Mouse (Mus musculus) lung, adult 2 months (tissue): ENCODE results near the gene Acox3. TPM values are rescaled to one million over a fixed set of nuclear protein-coding genes. Genes with fewer than 3 reads are reported as not detected.
A peak's percentile ranks its signal among the peaks of the same experiment; 100 is the strongest.

ENCODE experiments used
- DNase-seq: peaks from one replicate; pipeline ENCODE4 v3.0.0; 2022
- H3K4me1 ChIP-seq: fragments of 200-500 bp; 2 replicates; pipeline ENCODE4 v1.6.1; 2011; ENCODE audit warnings: low read length; ENCODE audit not compliant: control insufficient read depth, insufficient read depth
- H3K4me3 ChIP-seq: fragments of 200-500 bp; replicated peaks from 2 replicates; pipeline ENCODE3; 2011; ENCODE audit warnings: low read depth, mild to moderate bottlenecking, control low read depth, low read length; ENCODE audit errors: extremely low read depth
- CTCF ChIP-seq: fragments of 200-500 bp; IDR thresholded peaks from 2 replicates; pipeline ENCODE4 v1.5.1; 2011; ENCODE audit warnings: mild to moderate bottlenecking, low read length, control low read depth; ENCODE audit not compliant: insufficient read depth
- POLR2A ChIP-seq: fragments of 200-500 bp; IDR thresholded peaks from 2 replicates; pipeline ENCODE4 v1.6.1; 2011; ENCODE audit warnings: low read depth, mild to moderate bottlenecking, control low read depth, low read length, borderline replicate concordance; ENCODE audit errors: extremely low read depth
- WGBS: fragments of 180-500 bp; shearing (Covaris S2); methylation state at CpG from one replicate; pipeline ENCODE4 v1.1.7; 2018; 5-methylcytosine and 5-hydroxymethylcytosine counted together
- polyA plus RNA-seq: library from polyadenylated mRNA; depleted of rRNA; stranded (reverse); fragments of >200 nt; gene quantifications from 2 replicates; pipeline ENCODE4 v1.2.3, GENCODE M21; 2012

Gene Acox3
- polyA plus RNA-seq, 1 experiment: 53.8 TPM

DNA sequence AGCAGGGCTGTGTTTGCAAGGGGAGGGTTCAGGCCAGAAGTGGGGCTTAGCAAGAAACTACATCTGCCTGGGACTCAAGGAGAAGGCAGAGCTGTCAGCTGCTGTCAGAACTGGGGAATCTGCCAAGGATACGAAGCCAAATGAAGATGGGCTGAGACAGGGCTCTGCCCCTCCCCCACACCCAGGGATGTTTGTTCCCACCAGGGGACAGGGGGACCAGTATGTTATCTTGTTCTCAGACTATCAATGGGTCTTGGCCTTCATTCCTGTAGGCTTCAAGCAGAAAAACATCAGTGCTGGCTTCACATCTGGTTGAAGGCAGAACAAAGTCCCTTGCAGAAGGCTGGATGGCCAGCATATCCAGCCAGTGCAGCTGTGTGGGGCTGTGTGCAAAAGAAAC lies 45.8 kb downstream of the Acox3 start:
- WGBS: 53% methylated on average over 1 of the region's 1 CpGs
- DNase-seq: no peak
- no peak overlapping the region for H3K4me3 ChIP-seq
- TF ChIP-seq POLR2A (no peak), CTCF (no peak)
- H3K4me1 ChIP-seq: no peaks in the 10 kb centered on the region

- H3K4me1 ChIP-seq: no peaks in the 10 kb centered on the region
- TF ChIP-seq CTCF (peak; percentile 35), POLR2A (no peak)
- no peak overlapping the region for H3K4me3 ChIP-seq
- DNase-seq: no peak
These were observed 46.5 kb downstream of the Acox3 start for GRCm38 (mm10) chr5:35629333-35629732.

DNA sequence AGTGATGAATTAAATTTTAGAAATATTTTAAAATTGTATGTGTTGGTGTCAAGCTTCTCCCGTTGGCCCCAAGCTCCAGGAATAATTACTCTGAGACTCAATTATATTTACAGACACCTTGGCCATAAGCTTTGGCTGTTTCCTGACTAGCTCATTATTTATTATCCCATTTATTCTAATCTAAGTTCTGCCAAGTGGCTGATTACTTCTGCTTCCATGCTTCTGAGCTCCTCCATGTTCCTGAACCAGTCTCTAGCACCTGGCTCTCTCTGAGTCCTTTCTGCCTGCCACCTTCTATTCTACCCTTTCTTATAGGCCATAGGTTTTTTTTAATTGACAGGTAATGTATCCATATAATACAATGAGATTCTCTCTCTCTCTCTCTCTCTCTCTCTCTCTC lies 47.9 kb downstream of the Acox3 start:
- DNase-seq: no peak
- 61% methylated on average over 1 of the region's 1 CpGs for WGBS
- Histone ChIP-seq H3K4me1 (no peaks in the 10 kb centered on the region), H3K4me3 (no peak overlapping the region)
- TF ChIP-seq POLR2A (no peak), CTCF (no peak)

DNA sequence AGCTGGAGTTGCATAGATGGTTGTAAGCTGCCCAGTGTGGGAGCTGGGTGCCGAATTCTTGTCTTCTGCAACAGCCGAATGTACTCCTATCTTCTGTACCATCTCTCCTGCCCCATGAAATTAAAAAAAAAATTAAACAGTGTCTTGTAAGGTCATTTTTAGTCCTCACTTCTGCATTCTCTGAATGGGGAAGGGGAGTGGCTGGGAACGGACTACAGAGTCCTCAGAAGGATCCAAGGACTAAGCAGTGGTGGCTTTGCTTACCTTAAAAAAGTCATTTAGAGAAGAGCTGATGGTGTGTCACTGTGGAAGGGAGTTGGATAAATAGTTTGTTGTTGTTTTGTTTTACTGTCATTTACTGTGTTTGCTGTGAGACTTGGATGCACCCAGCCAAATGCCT lies 48.4 kb downstream of the Acox3 start:
- TF ChIP-seq CTCF (no peak), POLR2A (no peak)
- H3K4me1 ChIP-seq: no peaks in the 10 kb centered on the region
- 73% methylated on average over 3 of the region's 3 CpGs for whole genome bisulfite sequencing
- no peak for DNase-seq
- no peak overlapping the region for H3K4me3 ChIP-seq

DNA sequence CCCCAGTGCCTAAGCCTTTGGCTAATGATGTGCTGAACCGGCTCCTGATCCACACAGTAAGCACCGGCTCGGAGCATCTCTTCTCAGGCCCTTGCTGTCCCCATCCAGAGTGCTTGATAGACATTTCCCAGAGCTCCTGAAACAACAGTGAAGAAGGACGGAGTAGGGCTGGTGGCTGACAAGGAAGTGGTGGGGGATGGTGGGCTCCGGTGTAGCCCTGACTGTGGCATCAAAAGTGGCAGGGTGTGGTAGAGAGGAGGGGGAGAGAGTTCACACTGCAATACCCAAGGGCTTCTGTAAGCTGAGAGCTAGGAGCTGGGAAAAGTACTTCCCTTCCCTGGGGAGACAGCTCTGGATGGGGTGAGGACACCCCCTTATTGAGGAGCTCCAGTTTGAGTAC lies 48.9 kb downstream of the Acox3 start:
- 53% methylated on average over 5 of the region's 5 CpGs for WGBS
- TF ChIP-seq CTCF (no peak), POLR2A (no peak)
- Histone ChIP-seq H3K4me1 (no peaks in the 10 kb centered on the region), H3K4me3 (no peak overlapping the region)
- DNase-seq: no peak

- no peak for TF ChIP-seq CTCF
- TF ChIP-seq POLR2A: no peak
- Histone ChIP-seq H3K4me3 (no peak overlapping the region), H3K4me1 (no peaks in the 10 kb centered on the region)
- no peak for DNase-seq
- 83% methylated on average over 6 of the region's 6 CpGs for WGBS
These were observed 50.0 kb downstream of the Acox3 start for GRCm38 (mm10) chr5:35632841-35633240.

DNA sequence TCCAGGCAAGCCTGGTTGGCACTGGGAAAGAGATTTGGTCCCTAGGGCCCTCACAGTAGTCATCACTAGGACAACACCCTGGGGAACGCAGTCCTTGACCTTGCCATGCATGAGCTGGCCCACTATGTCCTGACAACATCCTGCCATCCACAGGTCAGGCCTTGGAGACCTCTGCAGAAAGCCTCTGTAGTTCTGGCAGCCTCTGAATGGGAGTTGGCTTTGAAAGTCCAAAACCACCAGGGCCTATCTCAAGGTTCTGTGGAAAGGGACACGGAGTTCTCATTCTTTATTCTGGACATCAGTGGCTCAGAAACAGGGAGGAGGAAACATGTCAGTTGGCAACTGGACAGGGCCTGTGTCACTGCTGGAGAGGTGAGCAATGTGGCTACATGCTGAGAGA lies 53.2 kb downstream of the Acox3 start:
- DNase-seq: no peak
- no peak overlapping the region for H3K4me3 ChIP-seq
- TF ChIP-seq POLR2A (no peak), CTCF (no peak)
- no peaks in the 10 kb centered on the region for H3K4me1 ChIP-seq
- WGBS: 66% methylated on average over 2 of the region's 2 CpGs

GRCm38 (mm10) chr5:35641961-35642584 lies 59.2 kb downstream of the Acox3 start:
- whole genome bisulfite sequencing: 52% methylated on average over 10 of the region's 10 CpGs
- TF ChIP-seq POLR2A (no peak), CTCF (no peak)
- Histone ChIP-seq H3K4me3 (no peak overlapping the region), H3K4me1 (peaks cover under 1% of the 10 kb centered on the region; the same call in 1 of the 2 replicates)
- DNase-seq: no peak

GRCm38 (mm10) chr5:35643401-35644048 lies 60.7 kb downstream of the Acox3 start:
- no peak for TF ChIP-seq POLR2A
- no peak for TF ChIP-seq CTCF
- DNase-seq: no peak
- WGBS: 73% methylated on average over 9 of the region's 9 CpGs
- H3K4me1 ChIP-seq: peaks cover 4% of the 10 kb centered on the region; the same call in 1 of the 2 replicates
- H3K4me3 ChIP-seq: no peak overlapping the region

DNA sequence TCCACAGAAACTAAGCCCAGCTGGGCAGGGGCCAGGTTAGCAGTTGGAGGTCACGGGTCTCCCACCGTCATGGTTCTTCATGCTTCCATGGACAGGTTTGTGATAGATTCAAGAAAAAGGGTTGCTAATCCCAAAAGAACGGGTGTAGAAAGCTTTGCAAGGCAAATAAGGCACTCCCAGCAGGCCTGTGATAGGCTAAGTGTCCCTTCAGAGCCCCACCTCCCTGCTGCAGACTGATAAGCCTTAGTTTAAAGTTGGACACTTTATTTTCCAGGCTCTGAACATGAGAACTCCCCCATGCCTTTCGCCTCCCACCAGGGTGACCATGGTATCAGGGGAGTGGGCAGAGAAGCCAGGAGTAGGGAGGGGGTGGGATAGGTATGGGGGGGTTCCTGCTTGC lies 61.2 kb downstream of the Acox3 start:
- TF ChIP-seq CTCF (no peak), POLR2A (no peak)
- 62% methylated on average over 4 of the region's 4 CpGs for WGBS
- Histone ChIP-seq H3K4me3 (no peak overlapping the region), H3K4me1 (peaks cover 4% of the 10 kb centered on the region; the same call in 1 of the 2 replicates)
- no peak for DNase-seq
